Mouse (Mus musculus) heart, adult 18-20 months (tissue): ENCODE results near the gene Rnf20. TPM values are rescaled to one million over a fixed set of nuclear protein-coding genes. Genes with fewer than 3 reads are reported as not detected.
A peak's percentile ranks its signal among the peaks of the same experiment; 100 is the strongest.
"Not testable (repeated sequence)": the region's sequence is repeated elsewhere in the genome, so short reads cannot be mapped to it uniquely, and the experiment has no call there.

Experiments
- DNase-seq, 2 experiments: peaks; one replicate each; pipeline ENCODE4 v3.0.0; 2021 to 2022; ENCODE audit warnings: mixed read lengths in 1 of 2
- long read RNA-seq, 2 experiments: library from polyadenylated mRNA; stranded (forward); transcript quantifications; one replicate each; pipeline ENCODE4 v2.0.0; 2021
- total RNA-seq, 2 experiments: library from RNA; stranded (reverse); gene quantifications; 2 replicates each; pipeline ENCODE4 v1.2.3; 2021

The Rnf20 gene
- 10 to 100 TPM; 35.8 to 36.0 TPM for total RNA-seq
- long read RNA-seq, experiment 1, full-length matches to known transcripts = 6 of 9 reads
- long read RNA-seq, experiment 1, partial matches to known transcripts = 2 of 9 reads
- long read RNA-seq, experiment 1, other reads (novel, unspliced or antisense) = 1 of 9 reads
- long read RNA-seq, experiment 2, full-length matches to known transcripts = 3 of 6 reads
- long read RNA-seq, experiment 2, partial matches to known transcripts = 1 of 6 reads
- long read RNA-seq, experiment 2, other reads (novel, unspliced or antisense) = 2 of 6 reads

DNA sequence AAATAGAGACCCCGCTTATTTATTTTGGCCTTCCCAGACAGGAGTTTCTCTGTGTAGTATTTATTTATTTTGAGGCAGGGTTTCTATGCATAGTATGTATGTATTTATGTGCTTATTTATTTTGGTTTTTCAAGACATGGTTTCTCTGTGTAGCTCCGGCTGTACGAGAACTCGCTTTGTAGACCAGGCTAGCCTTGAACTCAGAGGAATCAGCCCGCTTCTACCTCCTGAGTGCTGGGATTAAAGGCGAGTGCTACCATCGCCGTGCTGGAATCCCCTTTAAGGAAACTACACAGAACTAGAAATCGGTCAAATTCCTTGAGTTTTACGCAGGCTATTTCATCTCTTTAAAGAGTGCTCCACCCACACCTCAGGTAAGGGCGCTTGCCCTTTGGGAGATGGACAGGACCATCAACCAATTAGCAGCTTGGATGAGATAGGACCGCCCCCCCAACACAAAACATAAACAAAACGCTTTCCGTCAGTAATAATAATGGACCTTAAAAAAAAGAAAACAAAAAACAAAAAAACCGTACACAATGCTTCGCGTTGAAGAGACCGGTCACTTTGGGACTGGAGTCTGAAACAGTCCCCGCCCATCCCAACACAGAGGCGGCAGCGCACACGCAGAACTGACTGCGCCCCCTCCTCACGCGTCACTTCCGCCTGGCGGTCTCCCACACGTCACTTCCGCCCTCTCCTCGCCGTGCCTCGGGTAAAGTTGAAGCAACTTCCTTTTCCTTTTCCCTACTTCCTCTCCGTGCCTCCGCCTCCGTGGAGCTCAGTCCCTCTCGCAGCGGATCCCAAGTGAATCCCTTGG lies at the start of gene Rnf20:
Gene Rnf20 (plus strand): TSS at position 688 of the 820 bp plus-strand sequence.
- DNase-seq = peak; percentile 97

DNA sequence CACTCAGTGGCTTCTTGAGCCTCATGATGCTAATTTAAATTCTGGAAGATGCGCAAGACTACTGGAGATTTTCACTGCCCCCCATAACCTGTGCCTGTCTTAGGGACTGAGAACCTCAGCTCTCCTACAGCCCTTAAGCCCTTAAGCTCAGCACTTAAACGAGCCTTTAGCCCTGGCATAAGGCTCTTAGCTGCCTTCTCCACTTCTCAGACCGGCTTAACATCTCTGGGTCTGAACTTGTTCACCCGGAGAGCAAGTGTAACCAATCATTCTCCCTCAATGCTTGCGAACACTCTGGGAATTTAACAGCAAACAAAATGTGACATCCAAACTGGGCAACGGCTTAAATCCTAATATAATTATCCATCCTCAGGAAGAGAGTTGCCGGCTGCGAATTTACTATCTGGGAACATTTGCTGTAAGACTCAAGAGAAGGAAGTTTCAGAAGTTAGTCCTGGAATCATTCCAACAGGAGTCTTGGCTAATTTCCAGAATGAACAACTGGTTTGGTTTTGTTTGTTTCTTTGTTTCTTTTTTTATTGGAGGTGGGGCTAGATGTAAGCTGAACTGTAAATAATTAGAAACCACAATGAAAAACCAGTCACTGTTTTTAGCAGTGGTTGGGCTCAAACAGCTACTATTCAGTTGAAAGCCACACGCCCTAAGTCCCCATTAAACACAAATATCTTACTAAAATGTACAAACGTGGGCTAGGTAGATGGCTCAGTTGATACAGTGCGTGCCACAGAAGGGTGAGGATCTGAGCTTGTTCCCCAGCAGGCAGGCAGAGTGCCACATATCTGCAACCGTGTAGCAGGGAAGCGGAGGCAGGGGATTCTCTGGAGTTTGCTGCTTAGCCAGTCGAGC lies 47.6 kb upstream of the Rnf20 start:
- peak; percentile 38 for DNase-seq

DNA sequence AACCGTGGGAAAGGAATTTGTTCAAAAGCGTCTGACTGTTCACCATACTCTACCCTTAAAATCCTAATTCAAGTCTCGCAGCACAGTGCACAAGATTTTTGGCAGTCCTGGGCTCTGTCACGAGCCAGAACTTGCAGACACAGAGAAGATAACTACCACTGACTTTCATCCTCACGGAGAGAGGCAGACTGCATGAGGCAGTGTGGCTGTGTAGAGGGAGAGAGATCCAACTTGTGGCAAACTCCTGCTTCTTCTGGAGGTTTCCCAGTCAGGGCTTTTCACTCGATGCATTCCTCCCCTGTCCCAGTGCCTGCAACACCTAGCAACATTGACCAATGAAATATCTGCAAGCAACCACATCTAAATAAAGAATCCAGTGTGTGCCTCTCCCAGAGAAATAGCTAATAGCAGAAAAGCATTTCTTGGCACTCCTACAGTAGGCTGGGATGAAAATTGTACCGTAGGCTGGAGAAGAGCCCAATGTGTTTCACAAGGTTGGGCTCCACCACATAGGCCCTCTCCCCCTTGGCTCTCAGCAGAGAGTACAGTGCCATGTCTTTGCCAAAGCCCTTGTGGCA lies 46.2 kb upstream of the Rnf20 start:
- DNase-seq = peak; percentile 57 to 66

DNA sequence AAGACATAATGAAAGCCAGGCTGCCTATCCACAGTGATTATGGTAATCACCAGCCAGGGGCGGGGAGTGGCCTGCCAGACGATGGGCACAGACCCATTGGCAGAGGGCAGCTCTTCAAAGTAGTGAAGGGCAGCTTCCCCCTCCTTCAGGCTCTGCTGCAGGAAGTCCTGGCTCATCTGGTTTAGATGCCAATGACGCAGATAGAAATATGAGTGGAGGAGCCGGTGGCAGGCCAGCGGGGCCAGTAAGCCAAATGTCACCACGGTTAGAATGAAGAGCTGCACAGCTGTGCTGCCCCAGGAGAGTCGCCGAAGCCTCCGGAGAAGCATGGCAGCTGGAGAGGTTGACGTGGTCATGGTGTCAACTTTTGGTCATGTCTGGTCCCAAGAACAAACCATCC lies 45.0 kb upstream of the Rnf20 start:
- peak; percentile 32 to 65 for DNase-seq

DNA sequence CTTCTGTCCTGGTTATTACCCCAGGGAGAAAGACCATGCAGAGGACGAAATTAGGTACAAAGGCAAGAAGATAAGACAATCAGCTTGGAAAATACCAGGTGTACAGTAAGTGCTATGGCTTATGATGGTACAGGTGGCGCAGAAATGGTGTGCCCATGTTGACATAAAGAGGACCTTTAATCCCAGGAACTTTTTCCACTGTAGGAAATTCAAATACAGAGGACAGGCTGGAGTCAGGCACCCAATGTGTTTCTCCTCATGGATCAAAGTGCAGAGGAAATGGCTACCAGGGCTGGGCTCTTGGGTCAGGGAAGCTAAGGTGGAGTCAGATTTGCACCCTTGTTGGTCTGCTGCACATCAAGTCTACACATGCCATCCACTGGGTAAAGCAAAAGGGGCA lies 41.7 kb upstream of the Rnf20 start:
- DNase-seq = no peak

DNA sequence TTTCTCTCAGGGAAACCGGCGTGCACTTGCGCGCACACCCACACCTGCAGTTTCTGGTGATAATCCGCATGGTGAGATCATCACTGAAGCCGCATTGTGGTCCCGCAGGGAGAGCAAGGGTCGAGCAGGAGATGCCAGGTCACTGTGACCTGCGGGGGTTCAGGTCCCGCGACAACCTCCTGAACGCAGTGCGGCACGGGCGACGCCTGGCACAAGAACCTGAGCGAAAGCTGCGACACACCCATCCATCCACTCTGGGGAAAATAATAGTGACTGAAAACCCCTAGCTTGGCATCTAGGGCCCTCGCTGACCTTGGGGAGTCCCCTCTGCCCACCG lies 35.0 kb upstream of the Rnf20 start:
- DNase-seq = no peak

DNA sequence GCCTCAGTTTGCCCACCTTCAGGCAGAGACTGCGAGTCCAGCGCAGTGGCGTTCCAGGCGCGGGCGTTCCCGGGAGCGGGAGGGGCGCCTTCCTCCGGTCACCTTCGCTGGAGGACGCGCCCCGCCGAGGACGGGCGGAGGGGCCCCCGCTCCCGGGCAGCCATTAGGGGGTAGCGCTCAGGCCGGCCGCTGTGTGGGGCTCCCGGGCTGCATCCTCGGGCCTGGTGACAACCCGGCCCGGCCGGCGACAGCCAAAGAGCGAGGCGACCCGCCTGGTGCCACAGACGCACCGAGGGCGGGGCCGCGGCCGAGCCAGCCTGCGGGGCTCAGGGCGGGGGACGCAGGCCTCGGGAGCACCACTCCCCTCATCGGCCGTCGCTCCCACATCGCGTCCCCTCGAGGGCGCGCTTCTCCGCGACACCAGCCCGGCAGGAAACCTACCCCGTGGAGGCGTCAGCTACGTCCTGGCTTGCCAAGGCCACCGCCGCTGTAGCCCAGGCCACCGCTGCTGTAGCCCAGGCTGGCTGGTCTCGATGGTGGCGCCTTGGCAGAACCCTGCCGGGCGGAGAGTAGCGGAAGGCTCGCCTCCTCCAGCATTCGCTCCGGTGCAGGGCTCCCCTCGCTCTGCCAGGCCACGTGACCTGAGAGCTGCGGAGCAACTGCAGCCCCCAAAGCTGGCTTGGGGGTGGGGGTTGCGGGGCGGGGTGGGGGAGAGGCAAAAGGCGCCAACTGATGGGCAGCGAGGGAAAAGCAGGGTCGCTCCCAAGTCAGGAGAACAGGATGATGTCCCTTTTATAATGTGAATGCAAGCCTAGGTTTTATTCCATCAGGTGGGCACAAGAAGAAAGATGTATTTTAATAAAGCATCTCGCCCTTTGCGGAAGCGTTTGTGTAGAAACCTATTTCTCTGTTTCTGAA lies 34.4 kb upstream of the Rnf20 start, which contains the start of gene Tmem246:
Gene Tmem246 (minus strand): TSS at position 694 of the 918 bp plus-strand sequence.
- peak; percentile 82 to 84 for DNase-seq

DNA sequence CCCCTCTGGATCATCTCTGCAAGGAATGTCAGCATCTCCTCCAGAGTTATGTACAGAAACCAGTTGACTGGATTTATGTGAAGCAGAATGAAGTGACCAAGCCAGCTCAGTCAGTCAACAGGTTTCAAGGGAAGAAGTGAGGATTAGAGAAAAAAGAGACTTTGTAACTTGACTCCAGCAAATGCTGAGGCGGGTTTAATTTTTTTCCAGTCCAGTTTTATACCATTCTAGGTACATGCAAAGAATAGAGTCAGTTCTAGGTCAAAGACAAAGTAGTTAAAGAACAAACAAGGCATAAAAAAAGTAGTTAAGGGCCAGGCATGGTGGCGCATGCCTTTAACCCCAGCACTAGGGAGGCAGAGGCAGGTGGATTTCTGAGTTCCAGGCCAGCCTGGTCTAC lies 28.6 kb upstream of the Rnf20 start:
- no peak for DNase-seq

DNA sequence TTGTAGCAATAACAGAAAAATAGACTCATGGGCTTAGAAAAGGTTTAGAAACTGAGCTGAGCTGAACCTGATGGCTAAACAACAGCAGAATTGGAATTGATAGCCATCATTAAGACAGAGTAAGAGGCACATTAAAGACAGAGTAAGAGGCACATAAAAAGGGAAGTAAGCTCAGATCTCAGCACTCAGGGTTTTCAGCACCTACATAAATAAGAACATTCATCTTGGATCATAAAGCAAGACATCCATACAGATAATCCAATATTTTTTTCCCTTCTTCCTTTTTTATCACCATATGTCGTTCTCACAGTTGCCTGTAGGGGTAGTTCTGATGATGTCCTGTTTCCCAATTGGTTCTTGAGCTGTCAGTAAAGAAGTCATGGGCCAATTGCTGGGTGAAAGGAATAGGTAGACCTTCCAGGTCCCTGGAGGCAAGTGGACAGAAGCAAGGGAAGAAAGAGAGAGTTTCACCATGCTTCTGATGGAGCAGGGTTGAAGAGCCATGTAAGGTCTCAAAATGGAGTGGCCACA lies 27.7 kb upstream of the Rnf20 start:
- no peak for DNase-seq

DNA sequence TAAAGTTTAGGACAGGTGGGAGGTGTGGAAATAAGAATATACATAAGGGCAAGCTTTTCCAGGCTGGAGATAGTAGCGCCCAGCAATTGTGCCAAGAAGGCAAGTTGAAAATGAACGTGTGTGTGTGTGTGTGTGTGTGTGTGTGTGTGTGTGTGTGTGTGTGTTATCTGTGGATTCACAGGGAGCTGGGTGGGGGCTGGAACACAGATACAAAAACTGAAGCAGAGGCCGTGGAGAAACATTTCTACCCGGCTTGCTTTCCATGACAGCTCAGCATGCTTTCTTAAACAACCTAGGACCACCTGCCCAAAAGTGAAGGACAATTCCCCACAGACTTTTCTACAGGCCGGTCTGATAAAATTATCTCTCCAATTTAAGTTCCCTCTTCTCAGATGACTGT lies 27.2 kb upstream of the Rnf20 start:
- DNase-seq = no peak

DNA sequence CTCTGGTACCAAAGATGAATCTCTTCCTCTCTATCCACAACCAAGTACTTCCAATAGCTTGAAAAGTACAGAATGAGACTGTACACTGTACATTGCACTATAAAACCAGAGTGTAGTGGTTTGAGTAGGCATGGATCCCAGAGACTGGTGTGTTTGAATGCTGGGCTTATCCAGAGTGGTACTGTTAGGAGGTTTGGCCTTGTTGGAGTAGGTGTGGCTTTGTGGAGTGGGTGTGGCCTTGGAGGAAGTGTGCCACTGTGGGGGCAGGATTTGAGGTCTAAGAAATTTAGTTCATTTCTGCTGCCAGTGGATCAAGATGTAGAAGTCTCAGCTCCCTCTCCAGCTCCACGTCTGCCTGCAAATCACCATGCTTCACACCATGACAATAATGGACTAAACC lies 26.3 kb upstream of the Rnf20 start:
- DNase-seq = no peak

DNA sequence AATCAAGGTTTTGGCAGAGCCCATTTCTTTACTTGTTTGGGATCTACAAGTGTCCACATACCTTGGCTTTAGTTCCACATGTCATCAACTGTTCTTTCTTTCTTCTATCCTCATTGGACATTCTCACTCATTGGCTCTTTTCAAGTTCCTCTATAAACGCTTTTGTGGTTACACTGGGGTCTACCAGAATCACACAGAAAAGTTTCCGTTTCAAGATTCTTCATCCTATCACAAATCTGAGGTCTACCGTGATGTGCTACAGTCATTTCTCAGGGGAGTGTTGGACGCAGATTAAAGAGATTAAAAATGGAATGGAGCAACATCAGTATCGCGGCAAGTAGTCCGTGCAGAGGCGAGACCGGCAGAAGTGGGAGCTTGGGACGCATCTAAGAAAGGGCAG lies 14.9 kb upstream of the Rnf20 start:
- no peak for DNase-seq

DNA sequence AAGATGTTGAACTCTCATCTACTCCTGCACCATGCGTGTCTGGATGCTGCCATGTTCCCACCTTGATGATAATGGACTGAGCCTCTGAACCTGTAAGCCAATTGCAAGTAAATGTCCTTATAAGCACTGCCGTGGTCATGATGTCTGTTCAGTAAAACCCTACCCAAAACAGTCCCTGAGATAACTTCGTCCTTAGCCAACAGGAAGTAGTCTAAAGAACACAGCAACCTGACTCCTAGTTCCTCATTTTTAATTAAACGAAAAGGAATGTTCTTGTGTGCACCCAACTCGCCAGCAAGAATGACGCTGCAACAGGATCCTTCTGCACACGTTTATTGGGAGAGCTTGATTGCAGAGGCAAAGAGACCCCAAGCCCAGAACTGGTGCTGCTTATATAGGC lies 11.9 kb upstream of the Rnf20 start:
- DNase-seq = not testable (repeated sequence)

DNA sequence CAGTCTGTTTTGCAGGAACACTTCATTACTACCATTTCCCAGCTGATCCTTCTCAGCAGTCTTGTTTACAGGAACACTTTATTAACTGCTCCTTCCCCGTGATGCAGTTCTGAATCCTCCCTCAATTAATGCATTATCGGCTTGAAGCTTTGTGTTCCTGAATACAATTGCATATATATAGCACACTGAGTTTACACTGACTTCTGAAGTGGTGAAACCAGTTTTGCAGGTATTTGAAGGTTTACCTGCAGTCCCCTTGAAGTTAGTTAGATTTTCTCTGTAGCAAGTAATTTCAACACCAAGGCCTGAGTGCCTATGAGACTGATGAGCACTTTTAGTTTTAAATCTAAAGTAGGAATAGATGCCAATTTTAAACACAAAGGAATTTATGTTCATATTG lies 9.5 kb upstream of the Rnf20 start:
- no peak for DNase-seq

DNA sequence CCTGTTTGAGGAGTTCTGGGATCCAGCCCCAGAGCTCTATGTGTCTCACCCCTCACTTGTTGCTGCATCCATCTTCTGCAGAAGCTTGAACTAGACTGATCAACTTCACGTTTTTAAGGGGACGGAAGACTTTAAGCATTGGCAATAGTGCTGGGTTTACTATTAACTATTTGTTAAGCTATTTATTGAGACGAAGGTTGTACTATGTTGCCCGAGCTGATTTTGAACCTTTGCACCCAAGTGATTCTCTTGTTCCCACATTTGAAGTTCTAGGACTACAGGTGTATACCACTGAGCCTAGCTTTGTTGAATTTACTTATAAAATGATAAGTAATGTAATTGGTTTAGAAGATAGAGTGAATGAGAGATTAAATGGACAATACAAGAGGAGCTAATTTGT lies 7.9 kb upstream of the Rnf20 start:
- no peak for DNase-seq

DNA sequence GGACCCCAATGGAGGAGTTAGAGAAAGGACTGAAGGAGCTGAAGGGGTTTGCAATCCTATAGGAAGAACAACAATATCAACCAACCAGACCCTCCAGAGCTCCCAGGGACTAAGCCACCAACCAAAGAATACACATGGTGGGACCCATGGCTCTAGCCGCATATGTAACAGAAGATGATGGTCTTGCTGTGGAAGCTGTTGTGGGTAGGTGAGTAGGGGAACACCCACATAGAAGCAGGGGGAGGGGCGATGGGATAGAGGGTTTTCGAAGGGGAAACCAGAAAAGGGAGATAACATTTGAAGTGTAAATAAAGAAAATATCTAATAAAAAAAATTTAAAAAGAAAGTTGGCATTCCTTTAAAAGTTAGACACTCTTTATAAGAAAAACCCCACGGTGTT lies 6.8 kb upstream of the Rnf20 start:
- DNase-seq = not testable (repeated sequence)

DNA sequence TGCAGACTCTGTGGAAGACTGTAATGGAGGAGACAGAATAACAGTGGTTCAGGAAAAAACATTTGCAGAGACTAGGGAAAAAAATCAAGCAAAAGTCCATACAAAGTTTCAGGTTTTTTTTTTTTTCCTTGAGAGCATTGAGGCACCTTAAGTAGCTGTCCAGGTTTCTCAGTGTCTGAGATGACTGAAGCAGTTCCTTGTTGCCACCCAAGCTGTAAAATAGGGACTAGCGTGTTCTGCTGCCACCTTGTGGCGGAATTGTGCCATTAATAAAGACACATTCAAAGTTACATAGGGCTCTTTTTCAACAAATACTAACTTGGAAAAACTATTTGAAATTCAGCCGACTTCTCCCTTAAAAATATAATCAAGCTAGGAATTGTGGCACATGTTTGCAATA lies 4.8 kb upstream of the Rnf20 start:
- peak; percentile 67 to 90 for DNase-seq

DNA sequence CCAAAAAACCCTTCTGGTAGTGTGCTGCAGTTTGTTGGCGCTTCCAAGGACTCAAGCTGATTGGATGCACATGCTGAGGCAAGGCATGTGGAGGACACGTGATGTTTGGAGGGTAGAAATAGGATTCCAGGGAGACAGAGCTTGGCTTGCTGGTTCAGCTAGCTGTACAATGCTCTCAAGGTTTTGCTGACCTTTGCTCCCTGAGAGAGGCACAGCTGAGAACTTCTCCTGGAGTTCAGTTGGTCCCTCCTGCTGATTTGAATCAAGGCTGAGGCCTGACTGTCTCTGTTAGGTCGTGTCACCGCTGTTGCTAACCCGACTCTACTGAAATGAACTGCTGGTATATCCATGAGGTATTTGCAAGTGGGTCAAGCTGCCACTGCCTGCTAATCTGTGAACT lies 2.9 kb upstream of the Rnf20 start:
- DNase-seq = no peak

DNA sequence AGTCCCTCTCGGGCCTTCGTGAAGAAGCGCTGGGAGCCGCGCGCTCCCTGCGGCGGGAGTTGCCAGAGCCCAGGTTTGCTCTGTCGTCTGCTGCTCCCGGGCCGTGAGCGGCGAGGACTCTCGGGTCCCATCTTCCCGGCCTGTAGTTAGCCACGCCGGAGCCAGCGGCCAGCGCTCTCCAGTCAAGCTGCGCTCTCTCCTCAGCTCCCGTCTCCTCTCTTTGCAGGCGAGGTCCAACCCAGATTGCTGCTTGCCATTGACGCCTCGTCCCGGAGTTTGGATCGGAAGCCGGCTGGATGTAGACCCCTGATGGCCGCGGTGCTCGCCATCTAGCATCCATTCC lies 304 bp downstream of the Rnf20 start:
- DNase-seq = no peak

DNA sequence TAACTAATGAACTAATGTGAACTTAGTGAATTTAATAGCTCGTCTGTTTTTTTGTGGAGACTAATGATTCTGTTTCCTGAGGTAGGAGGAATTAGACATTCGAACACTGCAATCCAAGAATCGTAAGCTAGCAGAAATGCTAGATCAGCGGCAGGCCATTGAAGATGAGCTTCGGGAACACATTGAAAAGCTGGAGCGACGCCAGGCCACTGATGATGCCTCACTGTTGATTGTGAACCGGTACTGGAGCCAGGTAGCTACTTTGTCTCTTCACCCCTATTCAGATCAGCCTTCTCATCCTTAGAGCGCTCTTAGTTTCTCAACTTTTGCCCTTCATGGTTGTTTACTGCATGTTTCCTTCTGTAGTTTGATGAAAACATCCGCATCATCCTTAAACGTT lies 6.0 kb downstream of the Rnf20 start:
- DNase-seq = no peak

DNA sequence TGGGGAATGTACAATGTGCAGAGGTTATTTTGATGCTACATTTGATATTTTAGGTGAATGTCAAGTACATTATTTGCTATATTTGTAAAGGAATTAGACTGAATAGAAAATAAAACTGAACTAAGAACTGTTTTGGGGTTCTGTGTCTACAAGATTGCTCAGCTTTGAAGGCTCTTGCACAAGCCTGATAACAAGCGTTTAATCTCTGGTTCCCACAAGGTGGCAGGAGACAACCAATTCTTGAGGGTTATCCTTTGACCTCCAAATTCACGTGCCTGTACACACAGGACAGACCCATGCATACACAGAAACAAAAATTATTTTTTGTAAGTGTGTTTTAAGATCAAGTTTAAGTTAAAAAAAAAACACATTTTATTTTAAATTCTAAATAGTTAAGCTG lies 8.1 kb downstream of the Rnf20 start:
- no peak for DNase-seq
